Mouse (Mus musculus): ENCODE measurements around the gene Fcna.

Fcna gene

GRCm38 (mm10) chr2:25577951-25578795 is 49.7 kb downstream of the Fcna start:
- DNase-seq (ENCODE audit: low read depth) = peak; percentile 38

DNA sequence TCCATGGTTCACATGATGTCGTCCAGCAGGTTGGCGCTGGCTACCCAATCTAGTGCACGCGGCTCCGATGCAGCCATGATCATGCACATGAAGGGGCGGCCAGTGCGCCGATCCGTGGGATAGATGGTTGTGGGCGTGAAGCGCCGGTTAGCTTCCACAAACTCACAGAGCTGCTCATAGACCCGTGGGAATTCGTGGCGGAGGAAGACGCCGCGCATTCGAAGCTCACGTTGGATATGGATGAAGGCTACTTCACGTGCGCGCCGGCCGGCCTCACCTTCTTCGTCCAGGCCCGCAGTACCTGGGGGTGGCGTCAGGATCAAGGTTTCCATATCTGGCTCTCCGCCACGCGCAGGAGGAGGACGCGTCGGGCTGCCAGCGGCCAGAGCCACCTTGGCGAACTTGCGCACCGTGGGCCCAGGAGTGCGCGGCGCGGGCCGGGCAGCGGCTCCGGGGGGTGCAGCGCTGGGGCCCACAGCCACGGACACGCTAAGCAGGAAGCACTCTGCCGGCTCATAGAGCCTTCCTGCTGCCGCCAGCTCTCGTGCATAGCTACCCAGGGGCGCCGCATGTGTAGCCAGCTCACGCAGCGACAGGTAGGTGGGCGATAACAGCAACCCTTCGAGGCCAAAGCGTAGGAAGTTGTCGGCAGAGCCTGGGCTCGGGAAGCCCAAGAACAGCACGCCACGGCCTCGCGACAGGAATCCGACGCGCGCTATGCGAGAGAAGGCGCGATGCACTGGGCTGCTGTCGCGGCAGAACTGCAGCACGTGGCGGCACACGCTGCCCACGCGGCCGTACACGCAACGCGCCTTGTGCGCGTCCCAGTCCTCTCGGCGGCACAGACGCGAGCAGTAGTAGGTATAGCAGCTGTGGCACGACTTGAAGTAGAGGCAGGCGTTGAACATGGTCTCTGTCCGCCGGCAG is 50.6 kb downstream of the Fcna start:
- DNase-seq (ENCODE audit: low read depth) = peak; percentile 50

GRCm38 (mm10) chr2:25576028-25576850 is 51.6 kb downstream of the Fcna start:
- no peak for DNase-seq (ENCODE audit: low read depth)

- peak; percentile 62 for DNase-seq (ENCODE audit: low read depth)
These were observed 52.3 kb downstream of the Fcna start for GRCm38 (mm10) chr2:25575432-25576027.

Data from induced T-regulatory cell, adult 2 months (primary cell).